In the genomic region with DNA sequence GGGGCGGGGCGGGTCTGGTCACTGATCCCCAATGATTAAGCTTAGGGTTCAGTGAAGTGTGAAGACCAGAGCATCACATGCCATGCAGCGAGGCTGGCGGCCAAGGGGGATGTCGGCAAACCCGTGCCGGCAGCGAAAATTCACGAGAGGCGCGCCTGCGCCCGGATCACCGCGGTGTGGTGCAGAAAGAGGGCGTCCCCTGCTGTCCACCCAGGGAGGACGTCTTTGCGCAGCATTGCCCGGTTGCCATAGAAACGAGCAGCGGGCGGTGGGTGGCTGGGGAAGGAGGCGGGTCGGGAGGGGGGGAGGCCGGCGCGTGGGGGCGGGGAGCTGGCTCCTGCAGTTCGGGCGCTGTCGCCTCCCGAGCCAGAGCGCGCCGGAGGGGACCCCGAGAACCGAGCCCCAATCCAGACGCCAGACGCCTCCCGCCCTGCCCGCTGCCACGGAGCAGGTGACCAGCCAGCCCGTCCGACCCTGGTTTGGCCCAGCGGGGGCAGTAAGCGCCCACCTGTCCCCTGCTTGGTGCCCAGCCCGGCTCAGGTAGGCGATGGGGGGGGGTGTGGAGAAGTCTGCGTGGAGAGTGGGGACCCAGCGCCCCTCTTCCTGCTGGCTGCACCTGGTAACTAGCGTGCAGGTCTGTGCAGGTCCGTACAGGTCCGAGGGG, we compare ENCODE assay signal across 8 mouse cellular contexts. TPM values are rescaled to one million over a fixed set of nuclear protein-coding genes. Genes with fewer than 3 reads are reported as not detected.
DNase-seq lines count a peak whose midpoint lies in the region; ATAC-seq and TF ChIP-seq lines count a peak whose summit lies in the region.

No protein-coding gene starts in this region.

- peak overlapping the region; percentile 97 for H3K27ac ChIP-seq in layer of hippocampus, adult 2 months
- H3K27ac ChIP-seq in liver, embryonic 16.5 days (ENCODE audit: low read length): no peak overlapping the region

- H3K36me3 ChIP-seq in liver, embryonic 16.5 days (ENCODE audit: control insufficient read depth, insufficient read depth): no peaks in the 10 kb centered on the region

- no peak for ATAC-seq in liver, embryonic 16.5 days (ENCODE audit: low read depth)

- peak overlapping the region; percentile 38 for H3K4me2 ChIP-seq in liver, embryonic 16.5 days (ENCODE audit: low read depth, low read length)

- peak; percentile 45 to 69 for DNase-seq in urinary bladder, postnatal 4 days (ENCODE audit: low spot score in 2 of 2)
- no peak for DNase-seq in urinary bladder, adult 2 months (ENCODE audit: low spot score)
- DNase-seq in embryo, embryonic 11.5 days (ENCODE audit: low read depth, low spot score): peak; percentile 66
- DNase-seq in heart, postnatal 4 days: peak; percentile 58
- peak; percentile 88 for DNase-seq in layer of hippocampus, adult 2 months (ENCODE audit: low spot score in 2 of 2)
- DNase-seq in ovary, postnatal 14 days (ENCODE audit: low spot score): peak; percentile 33
- DNase-seq in spleen, adult 12 weeks (ENCODE audit: low spot score): no peak

- WGBS in liver, embryonic 16.5 days (ENCODE audit: insufficient replicate concordance): under 1% methylated on average over 45 of the region's 53 CpGs

- peak overlapping the region; percentile 75 for H3K4me3 ChIP-seq in layer of hippocampus, adult 2 months
- peak overlapping the region; percentile 16 for H3K4me3 ChIP-seq in liver, embryonic 16.5 days (ENCODE audit: low read depth, low read length)

- H3K9me3 ChIP-seq in liver, embryonic 16.5 days (replicated peaks; ENCODE audit: control insufficient read depth, low read length): no peaks in the 10 kb centered on the region

- TF ChIP-seq CTCF in layer of hippocampus, adult 2 months (conservative IDR thresholded peaks at IDR 0.05): peak; percentile 70

- H3K27me3 ChIP-seq in liver, embryonic 16.5 days (ENCODE audit: control insufficient read depth, insufficient read depth, low read depth, low read length): peaks cover 45% of the 10 kb centered on the region

- H3K4me1 ChIP-seq in liver, embryonic 16.5 days (ENCODE audit: control insufficient read depth, low read depth, low read length): no peaks in the 10 kb centered on the region; the same call in 1 of the 2 replicates

- H3K9ac ChIP-seq in liver, embryonic 16.5 days (ENCODE audit: low read depth, low read length): no peak overlapping the region

RNA-seq across cellular contexts. Expression of a gene that starts 29.7 kb away (rescaled TPM):
- 0.67 and 0.96 TPM in 2 replicates for polyA plus RNA-seq in urinary bladder, adult 2 months (2012; rRNA removed)
- under 1 TPM in 1 of 2 experiments, not detected in 1; 0.17 TPM for total RNA-seq in heart, postnatal 4 days (2021)
- total RNA-seq in layer of hippocampus, adult 2 months (2021): 100 to 1,000 TPM; 321 to 335 TPM
- 0.22 and 0.26 TPM in 2 replicates for polyA plus RNA-seq in liver, embryonic 16.5 days (2015; fragmentation: Nextera tagmentation; extraction: Ambion mirVana)

RNA-seq across cellular contexts. Expression of a gene that starts 43.7 kb away (rescaled TPM):
- 0.17 and 0.21 TPM in 2 replicates for polyA plus RNA-seq in urinary bladder, adult 2 months (2012; rRNA removed)
- under 1 TPM; 0.16 to 0.38 TPM for total RNA-seq in heart, postnatal 4 days (2021)
- total RNA-seq in layer of hippocampus, adult 2 months (2021): under 1 TPM; 0.59 to 0.61 TPM
- 0.12 TPM in 1 of 2 replicates, not detected in the other for polyA plus RNA-seq in liver, embryonic 16.5 days (2015; fragmentation: Nextera tagmentation; extraction: Ambion mirVana)

RNA-seq across cellular contexts. Expression of a gene that starts 48.5 kb away (rescaled TPM):
- 1,256 and 1,277 TPM in 2 replicates for polyA plus RNA-seq in urinary bladder, adult 2 months (2012; rRNA removed)
- 100 to 1,000 TPM; 857 to 917 TPM for total RNA-seq in heart, postnatal 4 days (2021)
- 100 to 1,000 TPM; 495 to 504 TPM for total RNA-seq in layer of hippocampus, adult 2 months (2021)
- polyA plus RNA-seq in liver, embryonic 16.5 days (2015; fragmentation: Nextera tagmentation; extraction: Ambion mirVana): 432 and 472 TPM in 2 replicates

RNA-seq across cellular contexts. Expression of a gene that starts 50.0 kb away (rescaled TPM):
- polyA plus RNA-seq in urinary bladder, adult 2 months (2012; rRNA removed): 0.08 and 0.10 TPM in 2 replicates
- not detected for total RNA-seq in heart, postnatal 4 days (2021)
- total RNA-seq in layer of hippocampus, adult 2 months (2021): not detected
- not detected in 2 replicates for polyA plus RNA-seq in liver, embryonic 16.5 days (2015; fragmentation: Nextera tagmentation; extraction: Ambion mirVana)

Comparison
In these comparisons a context has a peak if more than half of its experiments do, and no peak if none do; other contexts are left out.
1. DNase-seq: peak in urinary bladder, postnatal 4 days (2 of 2), embryo, embryonic 11.5 days (single experiment), heart, postnatal 4 days (single experiment), layer of hippocampus, adult 2 months (2 of 2) and ovary, postnatal 14 days (single experiment); none in urinary bladder, adult 2 months (single experiment) and spleen, adult 12 weeks (single experiment).
2. RNA of a gene that starts 29.7 kb away (total RNA-seq): 321 to 335 TPM in layer of hippocampus, adult 2 months; 0.17 TPM in heart, postnatal 4 days; every median in the first group is over 100 times any median in the second.